Mouse (Mus musculus) hindbrain, embryonic 15.5 days (tissue): ENCODE measurements around the gene Snupn. TPM values are rescaled to one million over a fixed set of nuclear protein-coding genes. Genes with fewer than 3 reads are reported as not detected.
"Not testable (repeated sequence)": the region's sequence is repeated elsewhere in the genome, so short reads cannot be mapped to it uniquely, and the experiment has no call there.

ENCODE experiments used
- ATAC-seq: fragments of 200-750 bp; cut with Nextera tagmentation; 2 replicates; pipeline ENCODE4 v1.8.0; 2017; ENCODE audit warnings: low read depth, moderate number of reproducible peaks, moderate TSS enrichment; ENCODE audit not compliant: low FRiP score
- H3K27ac ChIP-seq: fragments of 300-500 bp; sonication (generic); replicated peaks from 2 replicates; pipeline ENCODE4 v1.5.1; 2015; ENCODE audit warnings: mild to moderate bottlenecking, inconsistent platforms
- H3K27me3 ChIP-seq: fragments of 300-500 bp; sonication (generic); 2 replicates; pipeline ENCODE4 v1.6.1; 2015; ENCODE audit warnings: control low read depth, inconsistent platforms
- H3K36me3 ChIP-seq: fragments of 300-500 bp; sonication (generic); 2 replicates; pipeline ENCODE4 v1.6.1; 2015; ENCODE audit warnings: control low read depth, inconsistent platforms
- H3K4me1 ChIP-seq: fragments of 300-500 bp; sonication (generic); replicated peaks from 2 replicates; pipeline ENCODE4 v1.6.1; 2015; ENCODE audit warnings: control low read depth, inconsistent platforms
- H3K4me2 ChIP-seq: fragments of 300-500 bp; sonication (generic); 2 replicates; pipeline ENCODE4 v1.6.1; 2015; ENCODE audit warnings: moderate library complexity, mild to moderate bottlenecking, inconsistent platforms
- H3K4me3 ChIP-seq: fragments of 300-500 bp; sonication (generic); 2 replicates; pipeline ENCODE4 v1.5.1; 2015; ENCODE audit warnings: mild to moderate bottlenecking, inconsistent platforms
- H3K9ac ChIP-seq: fragments of 300-500 bp; sonication (generic); 2 replicates; pipeline ENCODE4 v1.6.1; 2015; ENCODE audit warnings: inconsistent platforms
- H3K9me3 ChIP-seq: fragments of 300-500 bp; sonication (generic); 2 replicates; pipeline ENCODE4 v1.6.1; 2016; ENCODE audit warnings: control low read depth, inconsistent platforms
- WGBS: fragments of 180-500 bp; shearing (Covaris S2); methylation state at CpG from one replicate; pipeline ENCODE4 v1.1.7; 2015; 5-methylcytosine and 5-hydroxymethylcytosine counted together
- polyA plus RNA-seq: library from polyadenylated mRNA; unstranded; fragments of >200 nt; fragmentation: Nextera tagmentation; extraction: Ambion mirVana; gene quantifications from 2 replicates; pipeline ENCODE4 v1.2.1, GENCODE M21; 2015

Snupn gene
- polyA plus RNA-seq, 1 experiment from 2014 or later, result 27.8 TPM

- Histone ChIP-seq H3K9me3 (no peaks in the 10 kb centered on the region), H3K9ac (peak within 1 kb of the TSS; percentile 86), H3K4me2 (peak within 1 kb of the TSS; percentile 78), H3K27ac (peak within 1 kb of the TSS; percentile 93), H3K27me3 (no peaks in the 10 kb centered on the region), H3K4me1 (peaks cover 24% of the 10 kb centered on the region), H3K4me3 (peak within 1 kb of the TSS; percentile 82), H3K36me3 (no peaks in the 10 kb centered on the region)
- under 1% methylated on average over 73 of the region's 73 CpGs for WGBS
- ATAC-seq, result peak; percentile 96
Measured at GRCm38 (mm10) chr9:56937223-56938160, 13.2 kb upstream of the Snupn start, which contains the start of gene Imp3. Gene Imp3, plus strand, starts transcription at chr9:56937475.

GRCm38 (mm10) chr9:56938374-56938773, 12.3 kb upstream of the Snupn start:
- Histone ChIP-seq H3K4me3 (peak overlapping the region; percentile 82), H3K9me3 (no peaks in the 10 kb centered on the region), H3K4me1 (peaks cover 24% of the 10 kb centered on the region), H3K4me2 (peak overlapping the region; percentile 78), H3K27ac (peak overlapping the region; percentile 93), H3K27me3 (no peaks in the 10 kb centered on the region), H3K36me3 (no peaks in the 10 kb centered on the region), H3K9ac (peak overlapping the region; percentile 86)
- ATAC-seq, result no peak
- WGBS, result 4% methylated on average over 7 of the region's 7 CpGs

- H3K9me3 ChIP-seq, H3K4me2 ChIP-seq, H3K4me3 ChIP-seq, H3K36me3 ChIP-seq, H3K9ac ChIP-seq, H3K27me3 ChIP-seq, ATAC-seq, H3K27ac ChIP-seq: not testable (repeated sequence)
- 30% methylated on average over 3 of the region's 3 CpGs for WGBS
- H3K4me1 ChIP-seq, result peaks cover 12% of the 10 kb centered on the region
Measured at GRCm38 (mm10) chr9:56947481-56947880, 3.2 kb upstream of the Snupn start.

DNA sequence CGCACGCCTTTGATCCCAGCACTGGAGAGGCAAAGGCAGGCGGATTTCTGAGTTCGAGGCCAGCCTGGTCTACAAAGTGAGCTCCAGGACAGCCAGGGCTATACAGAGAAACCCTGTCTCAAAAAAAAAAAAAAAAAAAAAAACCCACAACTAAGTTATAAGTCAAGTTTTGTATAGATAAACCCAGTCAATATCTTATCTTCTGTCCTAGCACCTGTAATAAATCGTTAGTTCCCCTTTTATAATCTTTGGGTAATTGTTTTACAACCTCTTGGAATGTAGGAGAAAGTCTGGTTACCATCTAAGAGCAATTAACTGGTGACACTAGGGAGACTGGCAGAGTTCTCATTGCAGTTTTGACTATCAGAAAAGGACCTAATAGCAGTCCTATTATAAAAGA, 2.0 kb upstream of the Snupn start:
- not testable (repeated sequence) for H3K27ac ChIP-seq, H3K4me2 ChIP-seq, H3K27me3 ChIP-seq, H3K36me3 ChIP-seq, H3K9me3 ChIP-seq, ATAC-seq, H3K9ac ChIP-seq, H3K4me3 ChIP-seq
- peaks cover 12% of the 10 kb centered on the region for H3K4me1 ChIP-seq
- WGBS, result 92% methylated on average over 5 of the region's 5 CpGs

DNA sequence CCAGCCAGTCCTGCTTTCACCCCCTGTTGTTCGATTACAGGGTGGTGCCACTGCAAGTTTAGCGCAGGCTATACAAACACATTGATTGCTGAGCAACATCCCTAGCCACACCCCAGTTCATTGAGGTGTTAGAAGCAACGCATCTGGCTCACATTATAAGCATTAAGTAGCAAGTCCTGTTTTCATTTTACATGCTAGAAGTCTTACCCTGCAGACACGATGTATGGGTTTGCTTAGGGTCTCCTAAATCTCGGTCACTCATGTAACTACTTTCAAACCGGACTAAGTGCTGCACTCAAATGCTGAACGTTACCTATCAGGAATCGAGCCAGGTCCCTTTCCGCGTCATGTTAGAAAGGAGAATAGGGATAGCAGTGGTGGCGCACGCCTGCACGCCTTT, 911 bp upstream of the Snupn start:
- ATAC-seq, result no peak
- Histone ChIP-seq H3K36me3 (no peaks in the 10 kb centered on the region), H3K9ac (peak overlapping the region; percentile 36; the same call in 1 of the 2 replicates), H3K9me3 (no peaks in the 10 kb centered on the region), H3K27ac (no peak overlapping the region), H3K4me2 (peak overlapping the region; percentile 78), H3K4me3 (peak overlapping the region; percentile 76), H3K4me1 (peaks cover 12% of the 10 kb centered on the region), H3K27me3 (no peaks in the 10 kb centered on the region)
- WGBS, result 30% methylated on average over 13 of the region's 13 CpGs

DNA sequence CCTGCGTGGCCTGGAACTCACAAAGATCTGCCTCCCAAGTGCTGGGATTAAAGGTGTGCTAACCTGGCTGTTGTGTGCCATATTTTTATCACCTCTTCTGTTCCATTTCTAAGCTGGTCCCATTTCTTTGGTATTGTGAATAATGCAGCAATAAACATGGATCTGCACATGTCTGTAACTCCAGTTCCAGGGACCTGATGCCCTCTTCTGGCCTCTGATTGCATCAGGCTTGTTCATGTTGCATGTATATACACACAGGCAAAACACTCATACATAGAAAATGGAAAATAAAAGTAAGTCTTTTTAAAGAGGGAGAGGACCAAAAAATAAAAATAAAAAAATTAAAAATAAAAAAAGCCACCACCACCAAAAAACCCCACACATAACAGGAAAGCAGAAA, 2.9 kb downstream of the Snupn start:
- Histone ChIP-seq H3K27ac (no peak overlapping the region), H3K27me3 (no peaks in the 10 kb centered on the region), H3K9me3 (no peaks in the 10 kb centered on the region), H3K4me1 (peaks cover 12% of the 10 kb centered on the region), H3K9ac (no peak overlapping the region), H3K36me3 (peaks cover 5% of the 10 kb centered on the region; the same call in 1 of the 2 replicates), H3K4me2 (no peak overlapping the region), H3K4me3 (no peak overlapping the region)
- WGBS, result 97% methylated on average over 1 of the region's 1 CpGs
- ATAC-seq, result no peak

- Histone ChIP-seq H3K9ac (no peak overlapping the region), H3K4me2 (no peak overlapping the region), H3K27me3 (no peaks in the 10 kb centered on the region), H3K36me3 (peaks cover 24% of the 10 kb centered on the region), H3K27ac (no peak overlapping the region), H3K9me3 (no peaks in the 10 kb centered on the region), H3K4me1 (no peaks in the 10 kb centered on the region), H3K4me3 (no peak overlapping the region)
- 85% methylated on average over 7 of the region's 7 CpGs for WGBS
- ATAC-seq, result no peak
Measured at GRCm38 (mm10) chr9:56956966-56957675, 6.4 kb downstream of the Snupn start.

- 95% methylated on average over 2 of the region's 2 CpGs for WGBS
Measured at GRCm38 (mm10) chr9:56958689-56959088, 8.0 kb downstream of the Snupn start.

DNA sequence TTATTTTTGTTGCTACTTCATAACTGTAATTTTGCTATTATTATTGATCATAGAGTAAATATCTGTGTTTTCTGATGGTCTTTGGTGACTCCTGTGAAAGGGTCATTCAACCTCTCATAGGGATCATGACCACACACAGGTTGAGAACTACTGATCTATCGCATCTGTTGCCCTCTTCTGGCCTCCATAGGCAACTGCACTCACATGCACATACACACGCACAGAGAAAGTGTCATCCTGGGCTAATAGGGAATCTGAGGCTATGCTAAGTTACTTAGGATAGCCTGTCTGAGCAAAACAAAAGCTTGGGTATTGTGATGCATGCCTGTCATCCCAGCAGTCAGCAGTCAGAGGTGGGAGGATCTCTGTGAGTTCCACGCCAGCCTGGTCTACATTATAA, 10.9 kb downstream of the Snupn start:
- WGBS, result 93% methylated on average over 3 of the region's 3 CpGs
- Histone ChIP-seq H3K9ac (no peak overlapping the region), H3K36me3 (peaks cover 47% of the 10 kb centered on the region), H3K4me2 (no peak overlapping the region), H3K27me3 (no peaks in the 10 kb centered on the region), H3K9me3 (no peaks in the 10 kb centered on the region), H3K4me3 (no peak overlapping the region), H3K4me1 (no peaks in the 10 kb centered on the region), H3K27ac (no peak overlapping the region)
- ATAC-seq, result no peak

More at GRCm38 (mm10) chr9:56958689-56959088, 8.0 kb downstream of the Snupn start:
- no peak for ATAC-seq
- Histone ChIP-seq H3K27ac (no peak overlapping the region), H3K9me3 (no peaks in the 10 kb centered on the region), H3K27me3 (no peaks in the 10 kb centered on the region), H3K9ac (no peak overlapping the region), H3K4me1 (no peaks in the 10 kb centered on the region), H3K4me2 (no peak overlapping the region), H3K4me3 (no peak overlapping the region), H3K36me3 (peaks cover 36% of the 10 kb centered on the region)

GRCm38 (mm10) chr9:56970158-56970557, 19.5 kb downstream of the Snupn start:
- Histone ChIP-seq H3K4me1 (no peaks in the 10 kb centered on the region), H3K27ac (no peak overlapping the region), H3K36me3 (peaks cover 17% of the 10 kb centered on the region), H3K27me3 (no peaks in the 10 kb centered on the region), H3K4me2 (no peak overlapping the region), H3K9ac (no peak overlapping the region), H3K9me3 (no peaks in the 10 kb centered on the region), H3K4me3 (no peak overlapping the region)
- WGBS, result 84% methylated on average over 2 of the region's 2 CpGs
- ATAC-seq, result no peak

GRCm38 (mm10) chr9:56973960-56974524, 23.4 kb downstream of the Snupn start:
- no peaks in the 10 kb centered on the region for H3K4me1 ChIP-seq
- H3K36me3 ChIP-seq, result peaks cover 20% of the 10 kb centered on the region
- no peak overlapping the region for H3K9ac ChIP-seq
- H3K4me2 ChIP-seq, result no peak overlapping the region
- no peak for ATAC-seq
- 92% methylated on average over 8 of the region's 8 CpGs for WGBS
- H3K4me3 ChIP-seq, result no peak overlapping the region
- H3K27ac ChIP-seq, result no peak overlapping the region
- no peaks in the 10 kb centered on the region for H3K27me3 ChIP-seq
- H3K9me3 ChIP-seq, result no peaks in the 10 kb centered on the region

DNA sequence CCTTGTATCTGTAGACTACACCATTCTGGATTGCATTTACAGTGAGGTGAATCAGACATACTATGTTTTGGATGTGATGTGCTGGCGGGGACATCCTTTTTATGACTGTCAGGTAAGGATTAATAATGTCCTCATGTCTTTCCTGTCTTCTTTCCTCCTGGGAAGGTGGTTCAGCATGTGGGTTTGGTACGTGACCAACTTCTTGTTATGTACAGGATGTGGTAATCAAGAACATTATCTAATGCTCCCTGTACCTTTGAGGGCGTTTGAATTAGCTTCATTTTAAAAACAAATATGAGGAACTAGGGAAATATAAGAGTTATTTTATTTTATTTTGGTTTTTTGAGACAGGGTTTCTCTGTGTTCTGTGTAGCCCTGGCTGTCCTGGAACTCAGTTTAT, 24.5 kb downstream of the Snupn start:
- H3K27me3 ChIP-seq, result no peaks in the 10 kb centered on the region
- peaks cover 14% of the 10 kb centered on the region; the same call in 1 of the 2 replicates for H3K36me3 ChIP-seq
- H3K4me1 ChIP-seq, result no peaks in the 10 kb centered on the region
- no peak overlapping the region for H3K4me2 ChIP-seq
- no peaks in the 10 kb centered on the region for H3K9me3 ChIP-seq
- no peak overlapping the region for H3K4me3 ChIP-seq
- H3K9ac ChIP-seq, result no peak overlapping the region
- no peak for ATAC-seq
- WGBS, result 85% methylated on average over 3 of the region's 3 CpGs
- no peak overlapping the region for H3K27ac ChIP-seq
